Mouse (Mus musculus): ENCODE measurements around the gene Clybl. TPM values are rescaled to one million over a fixed set of nuclear protein-coding genes. Genes with fewer than 3 reads are reported as not detected.

The Clybl gene
- polyA plus RNA-seq, 1 experiment, result 40.6 TPM

GRCm38 (mm10) chr14:122398676-122399075 is 217.2 kb downstream of the Clybl start:
- TF ChIP-seq POLR2A (IDR thresholded peaks at IDR 0.05; ENCODE audit: borderline replicate concordance, insufficient read depth, low read length) (no peak), CTCF (IDR thresholded peaks at IDR 0.05; ENCODE audit: borderline replicate concordance, insufficient read depth, low read depth, low read length) (no peak)
- DNase-seq, result no peak
- Histone ChIP-seq H3K27ac (ENCODE audit: insufficient read depth, low read length) (no peak overlapping the region), H3K27me3 (ENCODE audit: control insufficient read depth, insufficient read depth, low read length) (no peaks in the 10 kb centered on the region), H3K4me1 (ENCODE audit: control insufficient read depth, insufficient read depth, low read length) (peaks cover 5% of the 10 kb centered on the region; the same call in 1 of the 2 replicates), H3K4me3 (replicated peaks; ENCODE audit: insufficient read depth, low read depth, low read length) (no peak overlapping the region)
- 59% methylated on average over 4 of the region's 4 CpGs for WGBS

GRCm38 (mm10) chr14:122399906-122400305 is 218.4 kb downstream of the Clybl start:
- TF ChIP-seq CTCF (IDR thresholded peaks at IDR 0.05; ENCODE audit: borderline replicate concordance, insufficient read depth, low read depth, low read length) (no peak), POLR2A (IDR thresholded peaks at IDR 0.05; ENCODE audit: borderline replicate concordance, insufficient read depth, low read length) (no peak)
- Histone ChIP-seq H3K4me1 (ENCODE audit: control insufficient read depth, insufficient read depth, low read length) (peaks cover 5% of the 10 kb centered on the region; the same call in 1 of the 2 replicates), H3K4me3 (replicated peaks; ENCODE audit: insufficient read depth, low read depth, low read length) (no peak overlapping the region), H3K27me3 (ENCODE audit: control insufficient read depth, insufficient read depth, low read length) (no peaks in the 10 kb centered on the region), H3K27ac (ENCODE audit: insufficient read depth, low read length) (no peak overlapping the region)
- 66% methylated on average over 5 of the region's 5 CpGs for WGBS
- no peak for DNase-seq

GRCm38 (mm10) chr14:122401886-122402285 is 220.4 kb downstream of the Clybl start:
- Histone ChIP-seq H3K4me1 (ENCODE audit: control insufficient read depth, insufficient read depth, low read length) (peaks cover 9% of the 10 kb centered on the region; the same call in 1 of the 2 replicates), H3K27ac (ENCODE audit: insufficient read depth, low read length) (no peak overlapping the region), H3K4me3 (replicated peaks; ENCODE audit: insufficient read depth, low read depth, low read length) (no peak overlapping the region), H3K27me3 (ENCODE audit: control insufficient read depth, insufficient read depth, low read length) (no peaks in the 10 kb centered on the region)
- no peak for DNase-seq
- TF ChIP-seq POLR2A (IDR thresholded peaks at IDR 0.05; ENCODE audit: borderline replicate concordance, insufficient read depth, low read length) (no peak), CTCF (IDR thresholded peaks at IDR 0.05; ENCODE audit: borderline replicate concordance, insufficient read depth, low read depth, low read length) (no peak)
- WGBS, result 66% methylated on average over 11 of the region's 11 CpGs

GRCm38 (mm10) chr14:122402716-122403258 is 221.3 kb downstream of the Clybl start:
- peaks cover 9% of the 10 kb centered on the region; the same call in 1 of the 2 replicates for H3K4me1 ChIP-seq (ENCODE audit: control insufficient read depth, insufficient read depth, low read length)
- 78% methylated on average over 12 of the region's 12 CpGs for WGBS

GRCm38 (mm10) chr14:122403422-122403940 is 222.0 kb downstream of the Clybl start:
- no peak for DNase-seq
- TF ChIP-seq POLR2A (IDR thresholded peaks at IDR 0.05; ENCODE audit: borderline replicate concordance, insufficient read depth, low read length), result no peak
- no peak for TF ChIP-seq CTCF (IDR thresholded peaks at IDR 0.05; ENCODE audit: borderline replicate concordance, insufficient read depth, low read depth, low read length)
- Histone ChIP-seq H3K27ac (ENCODE audit: insufficient read depth, low read length) (peak overlapping the region; percentile 28; the same call in 1 of the 2 replicates), H3K27me3 (ENCODE audit: control insufficient read depth, insufficient read depth, low read length) (no peaks in the 10 kb centered on the region), H3K4me3 (replicated peaks; ENCODE audit: insufficient read depth, low read depth, low read length) (no peak overlapping the region), H3K4me1 (ENCODE audit: control insufficient read depth, insufficient read depth, low read length) (peaks cover 9% of the 10 kb centered on the region; the same call in 1 of the 2 replicates)
- WGBS, result 59% methylated on average over 3 of the region's 3 CpGs

More at GRCm38 (mm10) chr14:122402716-122403258, 221.3 kb downstream of the Clybl start:
- Histone ChIP-seq H3K4me3 (replicated peaks; ENCODE audit: insufficient read depth, low read depth, low read length) (no peak overlapping the region), H3K27ac (ENCODE audit: insufficient read depth, low read length) (no peak overlapping the region), H3K27me3 (ENCODE audit: control insufficient read depth, insufficient read depth, low read length) (no peaks in the 10 kb centered on the region)
- TF ChIP-seq CTCF (IDR thresholded peaks at IDR 0.05; ENCODE audit: borderline replicate concordance, insufficient read depth, low read depth, low read length) (no peak), POLR2A (IDR thresholded peaks at IDR 0.05; ENCODE audit: borderline replicate concordance, insufficient read depth, low read length) (no peak)
- DNase-seq, result no peak

- Histone ChIP-seq H3K27ac (ENCODE audit: insufficient read depth, low read length) (no peak overlapping the region), H3K4me3 (replicated peaks; ENCODE audit: insufficient read depth, low read depth, low read length) (no peak overlapping the region), H3K4me1 (ENCODE audit: control insufficient read depth, insufficient read depth, low read length) (peaks cover 9% of the 10 kb centered on the region; the same call in 1 of the 2 replicates), H3K27me3 (ENCODE audit: control insufficient read depth, insufficient read depth, low read length) (no peaks in the 10 kb centered on the region)
- TF ChIP-seq CTCF (IDR thresholded peaks at IDR 0.05; ENCODE audit: borderline replicate concordance, insufficient read depth, low read depth, low read length) (no peak), POLR2A (IDR thresholded peaks at IDR 0.05; ENCODE audit: borderline replicate concordance, insufficient read depth, low read length) (no peak)
- 66% methylated on average over 7 of the region's 7 CpGs for WGBS
- no peak for DNase-seq
Measured at GRCm38 (mm10) chr14:122404596-122405154, 223.2 kb downstream of the Clybl start.

- no peak for TF ChIP-seq POLR2A (IDR thresholded peaks at IDR 0.05; ENCODE audit: borderline replicate concordance, insufficient read depth, low read length)
- TF ChIP-seq CTCF (IDR thresholded peaks at IDR 0.05; ENCODE audit: borderline replicate concordance, insufficient read depth, low read depth, low read length), result no peak
- Histone ChIP-seq H3K27ac (ENCODE audit: insufficient read depth, low read length) (no peak overlapping the region), H3K27me3 (ENCODE audit: control insufficient read depth, insufficient read depth, low read length) (no peaks in the 10 kb centered on the region), H3K4me1 (ENCODE audit: control insufficient read depth, insufficient read depth, low read length) (peaks cover 7% of the 10 kb centered on the region; the same call in 1 of the 2 replicates), H3K4me3 (replicated peaks; ENCODE audit: insufficient read depth, low read depth, low read length) (no peak overlapping the region)
- no peak for DNase-seq
- WGBS, result 63% methylated on average over 12 of the region's 12 CpGs
Measured at GRCm38 (mm10) chr14:122405236-122405635, 223.7 kb downstream of the Clybl start.

All from cerebellum, adult 2 months (tissue).